Comparison of ENCODE assay signal across 9 mouse cellular contexts in the genomic region with DNA sequence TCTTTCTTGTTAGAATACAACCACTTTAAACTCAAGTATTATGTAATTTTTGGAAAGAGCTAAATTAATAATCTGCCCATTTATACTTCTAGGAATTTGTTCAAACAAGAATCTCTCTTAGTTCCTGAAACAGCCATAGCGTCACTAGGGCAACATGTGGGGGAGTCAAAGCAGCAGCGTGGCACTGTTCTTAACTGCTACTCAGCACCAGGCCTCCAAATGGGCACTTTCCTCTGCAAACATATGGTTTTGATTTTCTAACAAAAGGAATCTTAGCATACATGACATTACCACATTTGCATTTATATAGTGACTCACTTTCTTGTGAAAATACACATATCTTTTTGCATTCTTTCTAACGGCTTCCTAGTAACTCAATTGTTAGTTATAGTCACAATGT. TPM values are rescaled to one million over a fixed set of nuclear protein-coding genes. Genes with fewer than 3 reads are reported as not detected.
"Had no signal": no experiment of that assay in that cellular context is flagged by ENCODE, and none has a peak within 500 bp of the region (broad histone marks: within the 10 kb centered on the region; RNA-seq: fewer than 3 reads in every experiment).

No protein-coding gene starts in this region.

- DNase-seq: kidney, adult 18-20 months; kidney, postnatal 10 days; kidney, postnatal 4 days; retina, postnatal 1 day; spleen, adult 18-20 months; thymus, postnatal 4 days had no signal

RNA-seq across cellular contexts. Expression of gene Olfr1393, which starts 45.3 kb away (rescaled TPM):
- total RNA-seq: layer of hippocampus, adult 2 months; layer of hippocampus, postnatal 10 days; megakaryocyte-erythroid progenitor cell, adult 5-6 weeks had no signal

RNA-seq across cellular contexts. Expression of gene Btnl9, which starts 45.8 kb away (rescaled TPM):
- total RNA-seq: layer of hippocampus, adult 2 months had no signal

RNA-seq across cellular contexts. Expression of gene Olfr1392, which starts 52.3 kb away (rescaled TPM):
- total RNA-seq: layer of hippocampus, adult 2 months; megakaryocyte-erythroid progenitor cell, adult 5-6 weeks had no signal
